Mouse (Mus musculus) heart, embryonic 16.5 days (tissue): ENCODE measurements around the gene Gng2. TPM values are rescaled to one million over a fixed set of nuclear protein-coding genes. Genes with fewer than 3 reads are reported as not detected.

Experiments
- ATAC-seq: fragments of 200-750 bp; cut with Nextera tagmentation; replicated peaks from 2 replicates; pipeline ENCODE4 v1.8.0; 2017; ENCODE audit warnings: moderate number of reproducible peaks; ENCODE audit not compliant: insufficient read depth, low FRiP score; ENCODE audit errors: extremely low read depth
- H3K27ac ChIP-seq: fragments of 300-500 bp; sonication (generic); 2 replicates; pipeline ENCODE4 v1.5.1; 2014; ENCODE audit warnings: mild to moderate bottlenecking, low read length, control low read depth, moderate library complexity
- H3K27me3 ChIP-seq: fragments of 300-500 bp; sonication (generic); 2 replicates; pipeline ENCODE4 v1.6.1; 2014; ENCODE audit warnings: low read length, mixed read lengths; ENCODE audit not compliant: control insufficient read depth, insufficient read depth
- H3K36me3 ChIP-seq: fragments of 300-500 bp; sonication (generic); 2 replicates; pipeline ENCODE4 v1.6.1; 2014; ENCODE audit not compliant: control insufficient read depth, insufficient read depth
- H3K4me1 ChIP-seq: fragments of 300-500 bp; sonication (generic); 2 replicates; pipeline ENCODE4 v1.6.1; 2014; ENCODE audit warnings: low read length, mixed read lengths; ENCODE audit not compliant: control insufficient read depth, insufficient read depth
- H3K4me2 ChIP-seq: fragments of 300-500 bp; sonication (generic); 2 replicates; pipeline ENCODE4 v1.6.1; 2014; ENCODE audit warnings: low read depth, mild to moderate bottlenecking, control low read depth, low read length
- H3K4me3 ChIP-seq: fragments of 300-500 bp; sonication (generic); 2 replicates; pipeline ENCODE4 v1.5.1; 2014; ENCODE audit warnings: mild to moderate bottlenecking, control low read depth, low read length
- H3K9ac ChIP-seq: fragments of 300-500 bp; sonication (generic); 2 replicates; pipeline ENCODE4 v1.6.1; 2014; ENCODE audit warnings: low read length, control low read depth
- H3K9me3 ChIP-seq: fragments of 300-500 bp; sonication (generic); replicated peaks from 2 replicates; pipeline ENCODE4 v1.6.1; 2016; ENCODE audit warnings: low read length; ENCODE audit not compliant: control insufficient read depth
- WGBS: fragments of 180-500 bp; shearing (Covaris S2); extraction: QIAGEN DNeasy Blood & Tissue Kit; methylation state at CpG from one replicate; pipeline ENCODE4 v1.1.7; 2014; 5-methylcytosine and 5-hydroxymethylcytosine counted together
- polyA plus RNA-seq: library from polyadenylated mRNA; unstranded; fragments of >200 nt; fragmentation: Nextera tagmentation; extraction: Ambion mirVana; gene quantifications from 2 replicates; pipeline ENCODE4 v1.2.1, GENCODE M21; 2015

Gene Gng2
- polyA plus RNA-seq, 1 experiment from 2014 or later, result 58.8 TPM

DNA sequence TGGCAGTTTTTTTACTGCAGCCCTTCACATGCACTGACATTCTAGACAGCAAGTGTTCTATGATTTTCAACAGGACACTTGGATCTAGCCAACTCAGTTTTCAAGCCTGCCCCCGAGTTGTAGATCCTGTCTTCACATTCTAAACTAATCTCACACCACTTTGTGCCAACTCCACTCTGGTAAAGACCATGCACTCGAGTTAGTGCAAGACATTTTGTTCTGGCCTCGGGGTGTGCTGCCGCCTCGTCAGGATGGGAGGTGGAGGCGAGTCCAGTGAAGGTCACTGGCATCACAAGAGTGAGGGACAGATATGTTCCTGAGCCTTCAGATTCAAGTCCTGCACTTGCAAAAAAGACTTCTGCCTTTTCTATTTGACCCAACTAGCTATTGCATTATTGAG, 44.1 kb downstream of the Gng2 start:
- H3K4me2 ChIP-seq, result peak overlapping the region; percentile 17; the same call in 1 of the 2 replicates
- no peaks in the 10 kb centered on the region for H3K36me3 ChIP-seq
- peaks cover 31% of the 10 kb centered on the region for H3K4me1 ChIP-seq
- no peak overlapping the region for H3K9ac ChIP-seq
- WGBS, result 40% methylated on average over 6 of the region's 6 CpGs
- peak; percentile 83 for ATAC-seq
- H3K4me3 ChIP-seq, result no peak overlapping the region
- no peaks in the 10 kb centered on the region for H3K27me3 ChIP-seq
- no peaks in the 10 kb centered on the region for H3K9me3 ChIP-seq
- H3K27ac ChIP-seq, result peak overlapping the region; percentile 89

DNA sequence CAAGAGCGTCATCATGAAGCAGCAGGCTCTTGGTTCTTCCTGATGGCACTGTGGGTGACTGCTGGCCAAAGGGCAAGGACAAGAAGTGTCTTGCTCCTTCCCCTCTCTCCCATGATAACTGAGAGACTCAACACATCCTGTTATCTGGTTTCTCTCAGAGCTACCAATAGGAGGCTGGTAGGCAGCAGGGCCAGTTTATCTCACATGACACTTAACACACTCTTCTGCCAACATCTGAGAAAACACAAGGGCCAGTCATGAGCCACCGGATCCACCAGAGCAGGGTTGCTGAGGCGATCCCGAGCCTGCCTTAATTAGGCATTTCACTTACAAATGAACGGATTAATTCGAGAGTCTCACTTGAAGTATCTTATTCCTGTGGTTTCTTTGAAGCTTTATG, 49.5 kb downstream of the Gng2 start:
- peaks cover 37% of the 10 kb centered on the region for H3K4me1 ChIP-seq
- no peak overlapping the region for H3K9ac ChIP-seq
- H3K4me2 ChIP-seq, result no peak overlapping the region
- no peak overlapping the region for H3K4me3 ChIP-seq
- ATAC-seq, result no peak; the same call in 1 of the 2 replicates
- no peaks in the 10 kb centered on the region; the same call in 1 of the 2 replicates for H3K9me3 ChIP-seq
- no peaks in the 10 kb centered on the region for H3K27me3 ChIP-seq
- 27% methylated on average over 6 of the region's 6 CpGs for WGBS
- H3K27ac ChIP-seq, result peak overlapping the region; percentile 17
- no peaks in the 10 kb centered on the region for H3K36me3 ChIP-seq

DNA sequence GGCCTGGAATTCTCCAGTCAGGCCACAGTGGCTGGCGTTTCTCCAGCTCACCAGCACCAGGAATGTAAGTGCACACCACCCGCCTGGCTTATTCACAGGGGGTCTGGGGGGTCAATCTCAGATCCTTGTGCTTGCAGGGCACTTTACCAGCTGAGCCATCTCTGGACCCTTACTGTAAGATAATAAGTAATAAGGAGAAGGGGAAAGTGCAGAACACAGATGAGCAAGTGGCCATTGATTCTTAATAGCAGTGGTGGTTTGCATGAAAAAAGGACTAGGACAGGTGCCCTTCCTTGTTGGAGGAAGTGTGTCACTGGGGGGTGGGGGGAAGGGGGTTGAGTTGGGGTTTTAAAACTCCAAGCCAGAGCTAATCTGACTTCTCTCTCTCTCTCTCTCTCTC, 50.3 kb downstream of the Gng2 start:
- Histone ChIP-seq H3K9me3 (no peaks in the 10 kb centered on the region; the same call in 1 of the 2 replicates), H3K27ac (peak overlapping the region; percentile 5)
- ATAC-seq, result no peak

GRCm38 (mm10) chr14:19926312-19926711, 51.1 kb downstream of the Gng2 start:
- peaks cover 36% of the 10 kb centered on the region for H3K4me1 ChIP-seq
- H3K27me3 ChIP-seq, result no peaks in the 10 kb centered on the region
- no peak for ATAC-seq
- H3K4me3 ChIP-seq, result no peak overlapping the region
- no peaks in the 10 kb centered on the region; the same call in 1 of the 2 replicates for H3K9me3 ChIP-seq
- H3K9ac ChIP-seq, result no peak overlapping the region
- H3K36me3 ChIP-seq, result no peaks in the 10 kb centered on the region
- H3K27ac ChIP-seq, result no peak overlapping the region
- 64% methylated on average over 8 of the region's 8 CpGs for WGBS
- no peak overlapping the region for H3K4me2 ChIP-seq

More for the DNA sequence above, 50.3 kb downstream of the Gng2 start:
- Histone ChIP-seq H3K36me3 (no peaks in the 10 kb centered on the region), H3K4me3 (no peak overlapping the region), H3K4me2 (no peak overlapping the region), H3K4me1 (peaks cover 36% of the 10 kb centered on the region), H3K27me3 (no peaks in the 10 kb centered on the region), H3K9ac (no peak overlapping the region)
- 32% methylated on average over 2 of the region's 2 CpGs for WGBS

GRCm38 (mm10) chr14:19925157-19925556, 52.3 kb downstream of the Gng2 start:
- ATAC-seq, result no peak
- Histone ChIP-seq H3K27me3 (no peaks in the 10 kb centered on the region), H3K9me3 (no peaks in the 10 kb centered on the region; the same call in 1 of the 2 replicates), H3K4me2 (no peak overlapping the region), H3K4me3 (no peak overlapping the region), H3K27ac (no peak overlapping the region), H3K36me3 (no peaks in the 10 kb centered on the region), H3K9ac (no peak overlapping the region), H3K4me1 (peaks cover 32% of the 10 kb centered on the region)
- WGBS, result 74% methylated on average over 6 of the region's 6 CpGs

- WGBS, result 93% methylated on average over 2 of the region's 2 CpGs
These were observed 53.3 kb downstream of the Gng2 start for GRCm38 (mm10) chr14:19924086-19924485.

GRCm38 (mm10) chr14:19920254-19920691, 57.2 kb downstream of the Gng2 start:
- Histone ChIP-seq H3K27ac (no peak overlapping the region), H3K9ac (no peak overlapping the region), H3K4me3 (no peak overlapping the region), H3K27me3 (no peaks in the 10 kb centered on the region), H3K4me1 (peaks cover 4% of the 10 kb centered on the region; the same call in 1 of the 2 replicates), H3K36me3 (no peaks in the 10 kb centered on the region), H3K9me3 (no peaks in the 10 kb centered on the region; the same call in 1 of the 2 replicates), H3K4me2 (no peak overlapping the region)
- ATAC-seq, result no peak
- 59% methylated on average over 13 of the region's 13 CpGs for WGBS

More at GRCm38 (mm10) chr14:19924086-19924485, 53.3 kb downstream of the Gng2 start:
- peaks cover 23% of the 10 kb centered on the region for H3K4me1 ChIP-seq
- H3K36me3 ChIP-seq, result no peaks in the 10 kb centered on the region
- no peaks in the 10 kb centered on the region; the same call in 1 of the 2 replicates for H3K9me3 ChIP-seq
- H3K4me2 ChIP-seq, result no peak overlapping the region
- no peak for ATAC-seq
- no peak overlapping the region for H3K27ac ChIP-seq
- no peaks in the 10 kb centered on the region for H3K27me3 ChIP-seq
- H3K4me3 ChIP-seq, result no peak overlapping the region
- no peak overlapping the region for H3K9ac ChIP-seq

DNA sequence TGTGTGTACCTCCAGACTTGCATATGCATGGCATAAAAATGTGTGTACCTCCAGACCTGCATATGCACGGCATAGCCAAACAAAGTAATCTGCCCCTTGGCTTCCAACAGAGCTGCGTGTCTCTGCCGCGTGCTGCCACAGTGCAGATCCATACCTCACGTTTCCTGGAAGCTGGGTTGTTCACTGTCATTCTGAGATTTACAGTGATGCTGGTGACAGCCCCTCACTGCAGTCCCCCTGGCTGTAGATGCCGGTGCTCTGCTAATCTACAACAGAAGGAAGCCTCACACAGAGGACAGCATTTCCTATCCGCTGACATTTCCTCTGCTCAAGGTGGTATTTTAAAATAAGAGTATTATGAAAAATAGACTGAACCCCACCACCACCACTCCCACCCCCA, 57.6 kb downstream of the Gng2 start:
- Histone ChIP-seq H3K4me2 (no peak overlapping the region), H3K4me1 (0 out of 2 replicates have a peak, but pooled peaks cover 2% of the 10 kb centered on the region), H3K4me3 (no peak overlapping the region), H3K9me3 (no peaks in the 10 kb centered on the region; the same call in 1 of the 2 replicates), H3K27me3 (no peaks in the 10 kb centered on the region), H3K9ac (no peak overlapping the region), H3K36me3 (peaks cover 2% of the 10 kb centered on the region; the same call in 1 of the 2 replicates), H3K27ac (no peak overlapping the region)
- WGBS, result 66% methylated on average over 7 of the region's 7 CpGs
- no peak for ATAC-seq

- no peak overlapping the region for H3K4me3 ChIP-seq
- H3K27me3 ChIP-seq, result no peaks in the 10 kb centered on the region
- no peak for ATAC-seq
- H3K9me3 ChIP-seq, result no peaks in the 10 kb centered on the region
- peaks cover 3% of the 10 kb centered on the region; the same call in 1 of the 2 replicates for H3K36me3 ChIP-seq
- H3K4me1 ChIP-seq, result 0 out of 2 replicates have a peak, but pooled peaks cover 2% of the 10 kb centered on the region
- 89% methylated on average over 7 of the region's 7 CpGs for WGBS
- H3K9ac ChIP-seq, result no peak overlapping the region
- H3K27ac ChIP-seq, result no peak overlapping the region
- H3K4me2 ChIP-seq, result no peak overlapping the region
These were observed 59.9 kb downstream of the Gng2 start for GRCm38 (mm10) chr14:19917534-19917933.
